Mouse (Mus musculus) hindbrain, embryonic 13.5 days (tissue): ENCODE data around the gene Ring1. TPM values are rescaled to one million over a fixed set of nuclear protein-coding genes. Genes with fewer than 3 reads are reported as not detected.

ENCODE experiments used
- ATAC-seq: fragments of 200-750 bp; cut with Nextera tagmentation; 2 replicates; pipeline ENCODE4 v1.8.0; 2017; ENCODE audit warnings: moderate TSS enrichment; ENCODE audit not compliant: low FRiP score
- H3K27ac ChIP-seq: fragments of 300-500 bp; sonication (generic); 2 replicates; pipeline ENCODE4 v1.5.1; 2015; ENCODE audit warnings: inconsistent platforms, mild to moderate bottlenecking, moderate library complexity
- H3K27me3 ChIP-seq: fragments of 300-500 bp; sonication (generic); 2 replicates; pipeline ENCODE4 v1.6.1; 2015; ENCODE audit warnings: mild to moderate bottlenecking, inconsistent platforms
- H3K36me3 ChIP-seq: fragments of 300-500 bp; sonication (generic); 2 replicates; pipeline ENCODE4 v1.6.1; 2015; ENCODE audit warnings: mild to moderate bottlenecking, inconsistent platforms
- H3K4me1 ChIP-seq: fragments of 300-500 bp; sonication (generic); replicated peaks from 2 replicates; pipeline ENCODE4 v1.6.1; 2015; ENCODE audit warnings: inconsistent platforms
- H3K4me2 ChIP-seq: fragments of 300-500 bp; sonication (generic); 2 replicates; pipeline ENCODE4 v1.6.1; 2015; ENCODE audit warnings: inconsistent platforms, mild to moderate bottlenecking, moderate library complexity
- H3K4me3 ChIP-seq: fragments of 300-500 bp; sonication (generic); 2 replicates; pipeline ENCODE4 v1.5.1; 2015; ENCODE audit warnings: mild to moderate bottlenecking, inconsistent platforms
- H3K9ac ChIP-seq: fragments of 300-500 bp; sonication (generic); 2 replicates; pipeline ENCODE4 v1.6.1; 2015; ENCODE audit warnings: mild to moderate bottlenecking, inconsistent platforms
- H3K9me3 ChIP-seq: fragments of 300-500 bp; sonication (generic); 2 replicates; pipeline ENCODE4 v1.6.1; 2016; ENCODE audit warnings: inconsistent platforms
- WGBS: fragments of 180-500 bp; shearing (Covaris S2); methylation state at CpG from one replicate; pipeline ENCODE4 v1.1.7; 2015; 5-methylcytosine and 5-hydroxymethylcytosine counted together
- polyA plus RNA-seq: library from polyadenylated mRNA; unstranded; fragments of >200 nt; fragmentation: Nextera tagmentation; extraction: Ambion mirVana; gene quantifications from 2 replicates; pipeline ENCODE4 v1.2.1, GENCODE M21; 2015

Ring1 gene
- polyA plus RNA-seq, 1 experiment from 2014 or later: 21.5 TPM

DNA sequence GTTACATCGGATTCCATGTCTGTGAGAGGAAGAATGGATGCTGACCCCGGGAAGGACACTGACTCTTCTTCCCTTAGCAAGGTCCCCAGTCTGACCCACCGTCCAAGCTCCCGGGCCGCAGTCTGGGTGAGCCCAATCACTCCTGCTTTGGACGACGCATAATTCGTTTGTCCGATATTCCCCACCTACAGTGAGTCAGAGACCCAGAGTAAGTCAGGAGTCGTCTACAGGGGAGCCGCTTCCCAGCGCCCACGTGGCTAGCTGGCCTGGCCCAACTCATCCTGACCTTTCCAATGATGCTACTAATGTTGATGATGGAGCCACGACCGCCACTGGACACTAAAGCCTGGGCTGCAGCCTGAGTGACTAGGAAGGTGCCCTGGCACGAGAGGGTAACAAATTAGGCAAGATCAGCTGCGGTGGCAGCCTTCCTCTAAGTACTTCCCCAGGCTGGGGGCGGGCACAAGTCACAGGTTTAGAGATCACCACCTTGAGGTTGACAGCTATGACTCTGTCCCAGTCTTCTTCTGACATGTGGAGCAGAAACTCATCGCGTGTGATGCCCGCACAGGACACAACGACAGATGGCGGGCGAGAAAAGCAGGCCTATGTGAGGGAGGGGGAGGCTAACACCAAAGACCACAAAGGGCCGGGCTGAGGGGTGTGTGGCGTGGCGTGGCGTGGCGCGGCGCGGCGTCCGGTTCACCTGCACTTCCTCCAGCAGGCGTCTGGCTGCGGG is 2.6 kb upstream of the Ring1 start:
- peak overlapping the region; percentile 99 for H3K27ac ChIP-seq
- no peaks in the 10 kb centered on the region for H3K9me3 ChIP-seq
- WGBS: 2% methylated on average over 29 of the region's 36 CpGs
- no peak for ATAC-seq
- H3K4me1 ChIP-seq: peaks cover 78% of the 10 kb centered on the region
- H3K4me3 ChIP-seq: peak overlapping the region; percentile 83
- H3K4me2 ChIP-seq: peak overlapping the region; percentile 99
- H3K36me3 ChIP-seq: peaks cover 31% of the 10 kb centered on the region
- peak overlapping the region; percentile 99 for H3K9ac ChIP-seq
- no peaks in the 10 kb centered on the region for H3K27me3 ChIP-seq

DNA sequence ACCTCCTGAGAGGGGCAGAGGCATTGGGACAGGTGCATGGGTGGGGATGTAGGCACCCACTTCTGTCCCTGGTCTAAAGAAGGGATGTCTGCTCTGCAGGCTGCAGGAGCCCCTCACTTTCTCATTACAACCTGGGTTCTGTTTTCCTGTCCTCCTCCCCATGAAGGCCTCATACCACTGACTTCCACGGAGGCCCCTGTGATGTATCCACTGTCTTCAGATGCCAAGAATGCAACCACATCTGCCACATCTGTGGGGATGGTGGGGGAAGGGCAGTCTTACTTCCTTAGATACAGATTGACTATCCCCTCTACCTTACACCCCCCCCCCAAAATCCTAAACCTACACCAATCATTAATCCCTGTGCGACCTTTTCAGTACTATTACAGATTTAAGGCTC is 1.7 kb upstream of the Ring1 start:
- H3K27me3 ChIP-seq: no peaks in the 10 kb centered on the region
- peak overlapping the region; percentile 99 for H3K9ac ChIP-seq

GRCm38 (mm10) chr17:34025756-34026151 is 1.3 kb upstream of the Ring1 start:
- 3% methylated on average over 7 of the region's 7 CpGs for WGBS

More for the DNA sequence above, 1.7 kb upstream of the Ring1 start:
- peak overlapping the region; percentile 99 for H3K27ac ChIP-seq
- peaks cover 79% of the 10 kb centered on the region for H3K4me1 ChIP-seq
- H3K36me3 ChIP-seq: peaks cover 40% of the 10 kb centered on the region
- 17% methylated on average over 2 of the region's 2 CpGs for WGBS
- H3K9me3 ChIP-seq: no peaks in the 10 kb centered on the region
- no peak for ATAC-seq
- peak overlapping the region; percentile 99 for H3K4me2 ChIP-seq
- H3K4me3 ChIP-seq: peak overlapping the region; percentile 83

GRCm38 (mm10) chr17:34024861-34025755 is 628 bp upstream of the Ring1 start:
- no peaks in the 10 kb centered on the region for H3K27me3 ChIP-seq
- peak overlapping the region; percentile 99 for H3K4me2 ChIP-seq
- peak overlapping the region; percentile 99 for H3K9ac ChIP-seq
- H3K27ac ChIP-seq: peak overlapping the region; percentile 99
- H3K36me3 ChIP-seq: peaks cover 50% of the 10 kb centered on the region
- peaks cover 70% of the 10 kb centered on the region for H3K4me1 ChIP-seq
- peak overlapping the region; percentile 83 for H3K4me3 ChIP-seq
- WGBS: under 1% methylated on average over 57 of the region's 57 CpGs
- ATAC-seq: peak; percentile 12
- H3K9me3 ChIP-seq: no peaks in the 10 kb centered on the region

More at GRCm38 (mm10) chr17:34025756-34026151, 1.3 kb upstream of the Ring1 start:
- Histone ChIP-seq H3K4me2 (peak overlapping the region; percentile 99), H3K36me3 (peaks cover 45% of the 10 kb centered on the region), H3K27ac (peak overlapping the region; percentile 99), H3K9me3 (no peaks in the 10 kb centered on the region), H3K9ac (peak overlapping the region; percentile 99), H3K27me3 (no peaks in the 10 kb centered on the region), H3K4me1 (peaks cover 77% of the 10 kb centered on the region), H3K4me3 (peak overlapping the region; percentile 83)
- peak; percentile 14 for ATAC-seq

GRCm38 (mm10) chr17:34023678-34024077 is 802 bp downstream of the Ring1 start:
- peak overlapping the region; percentile 99 for H3K27ac ChIP-seq
- H3K4me2 ChIP-seq: peak overlapping the region; percentile 99
- peaks cover 56% of the 10 kb centered on the region for H3K4me1 ChIP-seq
- peak overlapping the region; percentile 83 for H3K4me3 ChIP-seq
- WGBS: 66% methylated on average over 9 of the region's 9 CpGs
- no peaks in the 10 kb centered on the region for H3K9me3 ChIP-seq
- peak overlapping the region; percentile 99 for H3K9ac ChIP-seq
- no peak for ATAC-seq
- no peaks in the 10 kb centered on the region for H3K27me3 ChIP-seq
- H3K36me3 ChIP-seq: peaks cover 40% of the 10 kb centered on the region

DNA sequence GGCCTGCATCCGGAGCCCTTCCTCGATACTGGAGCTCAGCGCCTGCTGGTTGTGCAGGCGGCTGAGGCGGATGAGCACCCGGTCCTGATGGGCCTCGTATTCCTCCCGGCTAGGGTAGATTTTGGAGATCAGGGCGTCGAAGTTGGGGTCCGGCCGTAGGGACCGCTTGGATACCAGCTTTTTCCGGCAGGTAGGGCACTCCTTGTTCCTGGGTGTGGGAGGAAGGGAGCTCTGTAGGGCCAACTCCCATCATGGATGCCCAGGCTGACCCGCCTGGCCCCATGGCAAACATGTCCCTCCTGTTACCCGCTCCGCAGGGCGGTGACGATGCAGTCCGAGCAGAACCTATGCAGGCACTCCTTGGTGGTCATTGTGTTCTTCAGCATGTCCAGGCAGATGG is 1.5 kb downstream of the Ring1 start:
- no peak for ATAC-seq
- Histone ChIP-seq H3K27me3 (no peaks in the 10 kb centered on the region), H3K27ac (no peak overlapping the region), H3K4me3 (no peak overlapping the region), H3K9ac (no peak overlapping the region), H3K4me2 (no peak overlapping the region), H3K36me3 (peaks cover 35% of the 10 kb centered on the region), H3K4me1 (peaks cover 49% of the 10 kb centered on the region), H3K9me3 (no peaks in the 10 kb centered on the region)
- 96% methylated on average over 20 of the region's 20 CpGs for WGBS

- peak overlapping the region; percentile 19; the same call in 1 of the 2 replicates for H3K9ac ChIP-seq
These were observed 2.1 kb downstream of the Ring1 start for GRCm38 (mm10) chr17:34022414-34022783.

DNA sequence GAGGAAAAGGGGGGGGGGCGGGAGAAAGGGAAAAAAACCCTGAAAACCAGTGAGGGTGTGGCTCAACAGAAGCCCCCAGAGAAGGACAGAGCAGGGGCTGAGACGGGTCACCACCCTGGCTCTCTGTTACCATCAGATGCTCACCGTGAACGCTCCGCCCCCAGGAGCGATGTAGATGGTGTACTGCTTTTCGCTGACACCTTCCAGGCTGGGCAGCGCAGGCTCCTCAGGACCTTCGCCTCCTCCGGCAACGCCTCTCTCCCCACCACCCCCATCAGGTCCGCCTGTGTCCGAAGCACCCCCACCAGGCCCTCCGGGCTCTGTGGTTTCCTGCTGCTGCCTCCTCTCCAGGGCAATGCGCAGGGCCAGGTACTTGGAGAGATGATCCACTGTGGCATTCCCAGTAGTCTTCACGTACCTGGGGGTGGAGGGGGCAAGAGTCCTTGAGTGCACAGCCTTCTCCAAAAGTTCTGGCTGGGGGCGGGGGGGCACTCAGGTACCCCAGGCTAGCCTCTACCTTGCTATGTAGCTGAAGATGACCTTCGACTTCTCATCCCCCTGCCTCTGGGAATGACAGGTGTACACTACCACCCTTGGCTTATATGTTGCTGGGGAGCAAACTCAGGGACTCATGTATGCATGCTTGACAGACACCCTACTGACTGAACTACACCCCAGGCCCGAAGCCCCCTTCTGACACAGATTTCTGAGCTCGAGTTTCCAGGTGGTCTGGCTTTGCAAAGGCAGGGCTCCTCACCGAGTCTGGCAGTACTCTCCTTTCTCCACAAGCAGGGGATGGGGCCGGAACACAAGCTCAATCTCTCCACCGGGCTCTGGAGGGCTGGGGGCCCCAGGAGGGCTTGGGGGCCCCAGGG is 2.7 kb downstream of the Ring1 start:
- Histone ChIP-seq H3K9me3 (no peaks in the 10 kb centered on the region), H3K4me3 (no peak overlapping the region), H3K36me3 (peaks cover 37% of the 10 kb centered on the region), H3K27me3 (no peaks in the 10 kb centered on the region), H3K4me2 (no peak overlapping the region), H3K9ac (no peak overlapping the region; the same call in 1 of the 2 replicates), H3K4me1 (peaks cover 38% of the 10 kb centered on the region), H3K27ac (no peak overlapping the region)
- no peak for ATAC-seq
- 98% methylated on average over 23 of the region's 23 CpGs for WGBS

More at GRCm38 (mm10) chr17:34022414-34022783, 2.1 kb downstream of the Ring1 start:
- 89% methylated on average over 14 of the region's 14 CpGs for WGBS
- ATAC-seq: no peak
- Histone ChIP-seq H3K4me3 (no peak overlapping the region), H3K4me2 (no peak overlapping the region), H3K36me3 (peaks cover 35% of the 10 kb centered on the region), H3K9me3 (no peaks in the 10 kb centered on the region), H3K27me3 (no peaks in the 10 kb centered on the region), H3K4me1 (peaks cover 45% of the 10 kb centered on the region), H3K27ac (no peak overlapping the region)

GRCm38 (mm10) chr17:34013436-34013835 is 11.0 kb downstream of the Ring1 start:
- WGBS: 97% methylated on average over 8 of the region's 8 CpGs
- no peaks in the 10 kb centered on the region for H3K9me3 ChIP-seq

DNA sequence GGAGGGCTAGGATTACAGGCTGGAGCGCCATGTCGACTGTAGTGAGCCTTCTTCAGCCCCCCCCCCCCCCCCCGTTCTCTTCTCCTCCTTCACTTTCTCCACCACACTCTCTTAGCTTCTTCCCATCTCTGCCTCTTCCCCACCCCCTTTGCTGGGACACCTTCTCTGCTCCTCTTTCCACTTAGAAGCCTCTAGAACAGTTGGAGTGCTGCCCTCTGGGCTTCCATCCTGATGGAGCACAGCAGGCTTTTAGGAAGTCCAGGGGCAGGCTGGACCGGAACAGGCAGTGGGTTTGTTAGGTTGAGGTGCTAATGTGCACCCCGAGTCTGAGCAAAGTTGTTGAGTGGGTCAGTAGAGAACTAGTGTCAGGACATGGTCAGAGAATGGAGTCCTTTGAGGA is 14.3 kb downstream of the Ring1 start:
- WGBS: 73% methylated on average over 5 of the region's 5 CpGs
- H3K9ac ChIP-seq: no peak overlapping the region
- no peak for ATAC-seq
- no peaks in the 10 kb centered on the region for H3K27me3 ChIP-seq
- H3K27ac ChIP-seq: no peak overlapping the region
- H3K9me3 ChIP-seq: no peaks in the 10 kb centered on the region
- H3K4me1 ChIP-seq: no peaks in the 10 kb centered on the region
- no peak overlapping the region for H3K4me3 ChIP-seq
- H3K36me3 ChIP-seq: peaks cover 4% of the 10 kb centered on the region; the same call in 1 of the 2 replicates
- H3K4me2 ChIP-seq: no peak overlapping the region

More at GRCm38 (mm10) chr17:34013436-34013835, 11.0 kb downstream of the Ring1 start:
- Histone ChIP-seq H3K27me3 (no peaks in the 10 kb centered on the region), H3K4me1 (no peaks in the 10 kb centered on the region), H3K4me2 (no peak overlapping the region), H3K4me3 (no peak overlapping the region), H3K9ac (no peak overlapping the region), H3K36me3 (peaks cover 16% of the 10 kb centered on the region), H3K27ac (no peak overlapping the region)
- ATAC-seq: no peak

DNA sequence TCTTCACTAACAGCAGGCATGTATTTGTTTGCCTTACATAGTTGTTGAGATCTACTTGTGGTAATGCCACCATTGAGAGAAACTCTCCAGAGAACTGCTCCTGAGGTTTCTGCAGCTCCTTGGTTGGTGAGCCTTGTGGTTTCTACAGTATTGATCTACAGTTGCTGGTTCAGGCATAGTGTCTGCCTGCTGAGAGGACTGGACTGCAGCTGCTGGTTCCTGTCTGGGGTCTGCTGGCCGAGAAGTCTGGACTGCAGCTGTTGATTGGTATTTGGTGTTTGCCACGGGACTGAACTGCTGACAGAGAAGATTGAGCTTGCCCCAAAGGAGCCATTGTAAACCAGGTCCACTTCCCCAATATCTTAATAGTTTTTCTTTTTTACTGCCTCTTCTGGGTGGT is 17.9 kb downstream of the Ring1 start:
- no peak overlapping the region for H3K27ac ChIP-seq
- peaks cover 9% of the 10 kb centered on the region for H3K27me3 ChIP-seq
- no peak for ATAC-seq
- no peaks in the 10 kb centered on the region for H3K36me3 ChIP-seq
- no peak overlapping the region for H3K9ac ChIP-seq
- no peaks in the 10 kb centered on the region for H3K9me3 ChIP-seq
- H3K4me1 ChIP-seq: no peaks in the 10 kb centered on the region
- H3K4me2 ChIP-seq: no peak overlapping the region
- 54% methylated on average over 2 of the region's 2 CpGs for WGBS
- no peak overlapping the region for H3K4me3 ChIP-seq
